Mouse (Mus musculus) kidney, postnatal 36 days (tissue): ENCODE measurements around the gene Phb.
A peak's percentile ranks its signal among the peaks of the same experiment; 100 is the strongest.

ENCODE experiments used
- DNase-seq, 2 experiments: peaks; one replicate each; pipeline ENCODE4 v3.0.0; 2021 to 2022; ENCODE audit warnings: mixed read lengths in 2 of 2

Phb gene

GRCm38 (mm10) chr11:95666529-95667149, at the start of gene Phb:
Gene Phb (plus strand): TSS chr11:95666957.
- DNase-seq = peak; percentile 96 to 99

GRCm38 (mm10) chr11:95617785-95618465, 48.8 kb upstream of the Phb start:
- DNase-seq = no peak

GRCm38 (mm10) chr11:95619081-95619480, 47.7 kb upstream of the Phb start:
- no peak for DNase-seq

- no peak for DNase-seq
These were observed 46.8 kb upstream of the Phb start for GRCm38 (mm10) chr11:95619886-95620444.

- DNase-seq = peak; percentile 39 to 57
These were observed 45.7 kb upstream of the Phb start for GRCm38 (mm10) chr11:95621010-95621409.

- no peak for DNase-seq
These were observed 45.1 kb upstream of the Phb start for GRCm38 (mm10) chr11:95621541-95622130.

- no peak for DNase-seq
These were observed 44.3 kb upstream of the Phb start for GRCm38 (mm10) chr11:95622426-95622825.

GRCm38 (mm10) chr11:95630558-95630957, 36.2 kb upstream of the Phb start:
- no peak for DNase-seq

- DNase-seq = no peak
These were observed 35.5 kb upstream of the Phb start for GRCm38 (mm10) chr11:95631301-95631700.

- no peak for DNase-seq
These were observed 34.3 kb upstream of the Phb start for GRCm38 (mm10) chr11:95632474-95632873.

- no peak for DNase-seq
These were observed 33.2 kb upstream of the Phb start for GRCm38 (mm10) chr11:95633512-95634000.

GRCm38 (mm10) chr11:95635030-95635429, 31.7 kb upstream of the Phb start:
- no peak for DNase-seq

- no peak for DNase-seq
These were observed 26.0 kb upstream of the Phb start for GRCm38 (mm10) chr11:95640751-95641150.

- DNase-seq = peak in 1 of 2 experiments; percentile 14
These were observed 24.1 kb upstream of the Phb start for GRCm38 (mm10) chr11:95642534-95643280.

GRCm38 (mm10) chr11:95643856-95644255, 22.9 kb upstream of the Phb start:
- no peak for DNase-seq

- no peak for DNase-seq
These were observed 22.4 kb upstream of the Phb start for GRCm38 (mm10) chr11:95644381-95644780.

GRCm38 (mm10) chr11:95645397-95646153, 21.2 kb upstream of the Phb start:
- no peak for DNase-seq

GRCm38 (mm10) chr11:95646154-95646490, 20.6 kb upstream of the Phb start:
- DNase-seq = no peak

- no peak for DNase-seq
These were observed 19.0 kb upstream of the Phb start for GRCm38 (mm10) chr11:95647791-95648190.

GRCm38 (mm10) chr11:95648827-95649226, 17.9 kb upstream of the Phb start:
- DNase-seq = peak; percentile 70 to 88

GRCm38 (mm10) chr11:95649560-95649959, 17.2 kb upstream of the Phb start:
- DNase-seq = no peak

GRCm38 (mm10) chr11:95650001-95650400, 16.8 kb upstream of the Phb start:
- no peak for DNase-seq
